Mouse (Mus musculus): ENCODE measurements at regions not wholly inside any gene's neighbourhood (a gene's known extent, or its start where the extent isn't known, plus 50 kb on each side); places are given as distances from the start of the nearest gene placed in this dataset.

DNA sequence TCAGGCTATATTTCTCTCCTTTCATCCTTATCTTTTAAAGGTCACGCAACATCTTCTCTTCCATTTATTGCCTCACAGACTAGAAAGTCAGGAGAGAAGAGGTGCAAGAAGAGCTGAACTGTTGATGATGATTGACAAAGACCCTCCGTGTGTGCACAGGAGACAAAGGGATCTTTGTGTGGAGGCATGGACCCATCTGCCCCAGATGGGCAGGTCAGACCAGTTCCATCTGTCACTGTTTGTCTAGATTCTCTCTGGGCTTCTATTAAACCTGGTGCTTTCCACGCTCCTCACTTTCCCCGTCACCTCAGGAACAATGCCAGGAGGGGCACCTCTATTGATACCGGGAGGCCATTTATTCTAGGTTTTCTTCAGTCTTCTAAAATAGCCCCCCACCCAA, 364.1 kb upstream of the Pik3r1 start:
- DNase-seq (ENCODE audit: low spot score in 2 of 2), result no peak

DNA sequence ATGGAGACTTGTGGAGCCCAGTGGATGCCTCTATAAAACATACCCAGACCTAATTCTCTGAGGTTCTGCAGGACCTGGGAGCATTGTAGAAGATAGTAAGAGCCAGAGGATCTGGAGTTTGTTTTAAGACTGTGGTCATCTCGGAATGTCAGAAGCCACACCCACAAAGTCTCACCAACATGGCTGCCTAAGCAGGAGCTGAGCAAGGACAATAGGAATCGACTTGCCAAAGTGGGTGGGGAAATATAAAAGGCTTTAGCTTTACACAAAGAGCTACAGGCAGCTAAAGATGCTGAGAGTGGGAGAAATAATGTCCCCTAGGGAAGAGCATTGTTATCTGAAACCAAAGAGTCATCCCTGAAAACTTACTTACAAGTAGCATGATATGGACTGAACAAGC, 364.7 kb upstream of the Pik3r1 start:
- DNase-seq (ENCODE audit: low spot score in 2 of 2), result no peak

DNA sequence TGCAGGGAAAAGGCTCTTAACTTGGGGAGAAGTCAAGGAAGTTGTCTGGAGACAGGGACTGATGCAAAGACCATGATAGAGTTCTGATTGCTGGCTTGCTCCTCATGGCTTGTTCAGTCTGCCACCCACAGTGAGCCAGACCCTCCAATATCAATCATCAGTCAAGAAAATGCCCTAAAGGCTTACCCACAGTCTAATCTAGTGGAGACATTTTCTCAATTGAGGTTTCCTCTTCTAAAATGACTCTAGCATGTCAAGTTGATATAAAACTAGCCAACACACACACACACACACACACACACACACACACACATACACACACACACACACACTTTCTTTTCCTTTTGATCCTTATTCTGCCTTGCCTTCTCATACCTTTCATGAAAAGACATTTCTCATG, 367.2 kb upstream of the Pik3r1 start:
- DNase-seq (ENCODE audit: low spot score in 2 of 2), result no peak

DNA sequence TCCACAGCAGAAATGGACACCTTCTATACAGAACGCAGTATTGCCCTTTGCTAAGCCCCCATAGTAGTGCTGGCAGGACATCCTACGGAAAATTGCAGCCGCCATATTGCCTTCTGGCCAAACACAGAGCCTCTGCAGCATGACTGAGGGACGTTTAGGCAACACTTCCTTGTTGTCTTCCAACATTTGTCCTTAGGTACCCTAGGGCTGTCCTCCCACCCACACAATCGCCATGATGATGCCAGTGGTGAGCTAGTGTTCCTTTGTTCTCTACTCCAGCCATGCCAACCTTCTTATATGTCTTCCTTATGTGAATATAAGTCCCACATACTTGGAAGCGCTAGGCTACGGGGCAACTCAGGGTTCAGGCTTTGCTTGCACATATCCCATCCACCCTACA, 375.0 kb upstream of the Pik3r1 start:
- DNase-seq (ENCODE audit: low spot score in 2 of 2), result no peak

DNA sequence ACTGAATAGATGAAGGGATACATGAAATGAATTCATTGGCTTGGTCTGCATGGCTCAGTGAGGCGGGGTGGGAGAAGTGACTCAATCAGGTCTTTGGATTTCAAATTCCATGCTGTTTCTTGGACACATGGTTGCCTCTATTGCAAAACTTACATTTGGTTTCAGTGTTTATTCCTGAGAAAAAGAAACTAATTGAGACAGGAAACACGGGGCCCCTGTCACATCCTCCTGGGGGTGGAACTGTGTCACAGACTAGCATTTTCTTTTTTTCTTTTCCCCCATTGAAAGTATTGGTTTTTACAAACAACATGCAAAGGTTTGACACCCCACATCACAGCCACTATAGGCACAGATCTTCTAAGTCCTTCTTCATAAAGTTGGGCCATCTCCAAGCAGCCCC, 375.8 kb upstream of the Pik3r1 start:
- DNase-seq (ENCODE audit: low spot score in 2 of 2), result no peak

DNA sequence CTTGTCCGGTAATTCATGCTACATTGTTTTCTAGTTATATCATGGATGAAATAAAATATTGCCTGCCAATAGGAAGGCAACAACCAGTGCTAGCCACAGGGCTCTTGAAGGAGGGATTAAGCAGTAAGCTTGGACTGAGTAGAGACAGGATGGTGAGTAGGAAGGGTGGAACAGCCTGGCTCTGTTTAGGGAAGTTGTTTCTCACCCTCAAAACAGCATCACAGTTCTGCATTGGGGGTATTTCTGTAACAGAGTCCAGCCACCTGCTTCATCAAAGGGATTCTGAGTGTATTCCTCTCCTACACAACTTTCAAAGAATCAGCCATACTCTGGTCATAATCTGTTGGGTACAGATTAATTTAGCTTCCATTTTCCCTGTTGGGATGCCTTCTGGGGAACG, 380.0 kb upstream of the Pik3r1 start:
- DNase-seq (ENCODE audit: low spot score in 2 of 2), result peak in 1 of 2 experiments; percentile 7

DNA sequence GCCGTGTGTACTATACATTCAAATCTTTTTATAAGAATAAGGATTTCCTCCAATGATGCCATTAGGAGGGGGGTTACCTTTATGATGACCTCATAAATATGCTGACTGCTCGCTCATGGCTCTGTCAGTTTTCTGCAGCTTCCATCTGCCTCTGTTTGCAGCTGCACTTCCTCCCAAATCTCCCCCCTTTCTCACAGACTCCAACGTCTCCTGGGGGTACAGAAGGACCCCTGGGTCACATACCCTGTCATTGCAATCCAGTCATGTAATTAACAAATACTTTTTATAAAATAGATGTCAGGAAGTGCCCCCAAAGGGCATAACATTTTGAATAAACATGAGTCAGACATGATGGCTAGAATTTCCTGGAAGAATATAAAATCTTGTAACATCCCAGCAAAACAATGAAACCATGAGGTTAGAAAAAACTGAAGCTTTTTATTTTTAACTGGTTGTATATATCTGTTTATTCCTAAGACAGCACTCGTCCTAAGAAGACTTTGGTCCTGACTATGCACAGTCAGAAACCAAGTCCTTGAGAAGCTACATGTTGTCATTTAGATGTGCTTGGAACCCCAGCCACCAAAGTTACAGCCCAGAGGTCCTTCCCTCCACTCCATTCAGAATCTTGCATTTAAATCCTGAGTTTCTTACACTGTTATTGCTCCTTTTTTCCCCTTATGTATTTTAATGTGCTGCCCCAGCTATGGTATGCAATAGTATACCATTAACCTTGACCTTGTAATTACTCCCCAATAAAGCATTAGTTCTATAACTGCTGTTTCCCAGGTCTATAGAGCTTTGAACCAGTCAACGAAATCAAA, 386.0 kb upstream of the Pik3r1 start:
- no peak for DNase-seq (ENCODE audit: low spot score in 2 of 2)

DNA sequence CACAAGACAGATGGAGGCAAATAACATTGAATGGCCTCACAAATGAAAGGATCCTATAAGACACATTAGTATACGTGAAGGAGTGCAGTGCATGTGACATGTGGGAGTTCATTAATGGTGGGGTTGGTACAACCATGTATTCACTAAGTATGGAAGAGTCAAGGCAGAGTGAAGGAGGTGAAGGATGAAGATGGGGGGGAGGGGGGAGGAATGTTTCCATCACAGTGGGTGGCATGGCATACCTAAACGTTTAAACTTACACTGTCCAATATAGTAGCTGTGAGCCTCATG, 386.5 kb upstream of the Pik3r1 start:
- no peak for DNase-seq (ENCODE audit: low spot score in 2 of 2)

DNA sequence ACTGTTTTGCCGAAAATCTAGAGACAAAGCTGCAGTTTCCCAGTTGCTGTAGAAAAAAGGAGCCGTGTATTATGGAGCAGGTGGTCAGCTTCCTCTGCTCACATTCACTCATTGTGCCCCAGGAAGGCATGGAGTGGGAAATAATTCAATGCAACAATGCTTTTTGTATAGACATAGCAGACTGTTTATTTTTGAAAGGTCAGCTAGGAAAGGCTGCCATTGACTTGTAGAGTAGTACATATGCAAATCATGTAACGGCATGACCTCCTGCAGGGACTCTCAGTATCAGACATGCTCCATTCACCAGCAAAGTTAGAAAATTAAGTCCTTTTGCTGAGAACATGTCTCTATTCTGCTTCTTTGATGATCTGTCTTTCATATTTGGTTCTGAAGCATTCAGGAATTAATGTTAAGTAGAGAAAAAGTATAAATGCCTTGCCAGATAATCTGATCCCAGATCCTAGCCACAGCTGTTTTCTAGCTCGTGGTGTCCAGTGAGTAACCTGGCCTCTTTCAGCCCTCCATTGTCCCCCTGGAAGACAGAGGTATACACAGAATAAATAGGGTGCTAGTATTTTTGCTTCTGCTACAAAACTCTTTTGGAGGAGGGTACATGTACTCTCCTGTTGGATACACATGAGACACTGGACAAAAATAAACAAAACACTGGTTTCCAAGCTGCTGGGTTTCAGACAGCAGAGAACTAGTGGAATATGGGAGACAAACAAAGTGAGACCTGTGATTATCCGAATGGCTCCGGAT, 389.5 kb upstream of the Pik3r1 start:
- DNase-seq (ENCODE audit: low spot score in 2 of 2), result no peak

DNA sequence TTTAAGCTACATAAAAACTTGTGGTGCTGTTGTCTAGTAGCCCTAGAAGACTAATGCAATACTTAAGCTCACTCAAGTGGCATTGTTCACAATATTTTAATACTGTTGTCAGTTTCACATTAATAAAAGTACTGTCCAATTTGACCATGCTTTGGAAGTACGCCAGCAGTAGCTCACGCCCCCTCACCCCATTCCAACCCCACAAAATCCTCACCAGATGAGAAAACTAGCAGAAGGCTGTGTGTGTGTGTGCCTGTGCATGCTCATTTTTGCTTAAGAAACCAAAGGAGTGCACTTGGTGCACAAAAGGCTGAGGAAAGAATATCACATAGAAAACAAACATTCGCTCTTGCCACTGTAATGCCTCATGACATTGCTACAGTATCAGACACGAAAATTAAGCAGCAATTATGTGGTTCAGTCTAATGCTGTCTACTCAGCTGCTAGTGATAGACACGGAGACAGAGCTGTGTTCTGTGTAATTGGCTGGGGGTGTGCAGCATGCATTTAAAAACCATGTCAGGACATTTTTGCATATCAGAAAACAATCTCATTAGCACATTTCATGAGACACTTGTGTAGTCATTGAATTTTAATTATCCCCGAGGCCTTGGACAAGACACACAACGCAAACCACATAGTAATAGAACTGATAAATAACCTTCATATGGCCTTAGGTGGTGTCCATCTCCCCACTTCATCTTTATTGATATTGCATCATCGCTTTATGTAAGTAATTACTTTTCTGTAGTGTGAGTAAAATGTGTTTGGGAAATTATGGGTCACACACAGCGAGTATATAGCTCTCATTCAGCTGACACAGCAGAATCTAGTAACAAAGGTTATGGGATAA, 405.6 kb upstream of the Pik3r1 start:
- DNase-seq (ENCODE audit: low spot score in 2 of 2), result no peak

DNA sequence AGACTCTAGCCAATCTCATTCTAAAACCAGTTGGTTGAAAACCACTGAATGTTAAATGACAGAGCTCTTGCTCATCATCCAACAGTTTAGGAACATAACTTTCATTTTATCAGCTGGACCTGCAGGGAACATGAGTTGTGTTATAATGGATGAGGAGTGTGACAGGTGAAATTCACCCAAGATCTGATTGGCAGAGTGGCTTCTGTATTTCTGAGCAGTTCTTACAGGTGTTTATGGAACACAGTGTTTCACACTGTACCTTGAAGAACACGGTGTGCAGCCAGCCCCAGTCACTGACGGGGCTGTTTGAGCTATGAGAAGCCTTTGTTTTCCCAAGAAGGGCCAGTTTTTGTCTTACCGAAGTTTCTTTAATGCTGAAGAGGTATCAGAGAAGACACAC, 406.4 kb upstream of the Pik3r1 start:
- no peak for DNase-seq (ENCODE audit: low spot score in 2 of 2)

DNA sequence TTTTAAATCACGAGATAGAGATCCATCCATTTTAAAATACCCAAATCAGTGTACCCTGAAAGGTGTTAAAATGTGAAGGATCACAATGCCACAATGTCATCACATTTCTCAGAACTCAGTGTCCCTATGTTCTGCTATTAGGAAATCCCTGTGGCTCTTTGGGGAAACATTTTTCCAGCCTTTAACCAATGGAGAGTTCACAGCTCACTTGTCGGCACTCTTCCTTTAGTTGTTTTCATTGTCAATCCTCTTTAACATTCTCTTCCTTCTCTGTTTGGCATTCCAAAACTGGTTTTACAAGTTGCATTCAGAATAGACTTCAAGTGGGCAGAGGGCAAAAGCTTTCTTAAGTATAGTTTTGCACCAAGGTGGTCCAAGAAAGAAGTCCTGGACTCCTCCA, 406.9 kb upstream of the Pik3r1 start:
- DNase-seq (ENCODE audit: low spot score in 2 of 2), result no peak

DNA sequence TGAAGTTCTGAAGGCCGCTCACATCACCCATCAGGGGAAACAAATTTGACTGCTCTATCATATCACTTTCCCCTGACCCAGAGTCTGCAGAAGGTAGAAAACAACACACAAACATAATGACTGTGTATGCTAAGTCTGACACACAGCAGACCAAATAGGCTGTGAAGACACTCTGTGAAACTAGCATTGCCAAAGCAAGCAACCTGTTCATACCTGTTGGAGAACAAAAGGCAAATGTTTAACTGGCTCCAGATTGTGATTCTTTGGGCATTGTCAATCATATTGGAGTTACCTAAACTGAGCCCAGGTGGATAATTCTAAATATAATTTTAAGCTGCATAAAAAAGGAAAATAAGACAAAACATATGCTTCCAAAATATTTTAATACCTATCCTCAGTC, 407.4 kb upstream of the Pik3r1 start:
- DNase-seq (ENCODE audit: low spot score in 2 of 2), result no peak

DNA sequence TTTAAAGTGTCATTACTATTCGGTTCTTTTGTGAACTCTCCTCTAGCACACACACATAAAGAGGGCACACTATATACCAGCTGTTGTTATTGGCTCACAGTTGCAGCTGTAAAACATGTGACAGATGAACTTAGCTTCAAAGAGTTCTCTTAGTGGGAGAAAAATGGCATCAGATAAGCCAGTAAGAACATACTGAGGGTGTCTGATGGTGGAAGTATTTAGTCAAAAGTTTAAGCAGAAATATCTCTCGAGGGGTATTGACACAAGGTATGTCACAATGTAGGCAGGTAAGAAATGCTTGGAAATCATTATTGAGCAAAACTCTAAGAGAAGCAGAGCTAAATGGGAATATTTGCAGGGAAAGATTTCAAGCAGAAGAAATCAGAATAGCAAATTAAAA, 408.4 kb upstream of the Pik3r1 start:
- DNase-seq (ENCODE audit: low spot score in 2 of 2), result no peak

DNA sequence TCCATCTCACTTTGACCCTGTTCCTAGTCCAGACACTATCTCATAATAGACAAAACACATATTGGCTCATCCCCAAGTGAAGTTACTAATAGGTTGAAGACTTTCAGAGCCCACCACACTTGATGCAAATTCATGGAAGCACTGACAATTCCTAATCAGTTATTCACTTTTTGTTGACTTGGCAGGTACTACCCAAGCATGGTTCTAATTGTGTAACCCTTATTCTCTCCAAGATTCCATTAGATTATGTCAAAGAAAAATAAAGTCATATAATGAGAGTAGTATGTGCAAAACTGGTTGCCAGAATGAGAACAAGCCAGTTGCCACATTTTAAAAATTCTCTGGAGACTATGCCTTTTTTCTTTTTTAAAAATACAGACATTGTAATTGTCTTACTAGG, 426.7 kb upstream of the Pik3r1 start:
- DNase-seq (ENCODE audit: low spot score in 2 of 2), result no peak

DNA sequence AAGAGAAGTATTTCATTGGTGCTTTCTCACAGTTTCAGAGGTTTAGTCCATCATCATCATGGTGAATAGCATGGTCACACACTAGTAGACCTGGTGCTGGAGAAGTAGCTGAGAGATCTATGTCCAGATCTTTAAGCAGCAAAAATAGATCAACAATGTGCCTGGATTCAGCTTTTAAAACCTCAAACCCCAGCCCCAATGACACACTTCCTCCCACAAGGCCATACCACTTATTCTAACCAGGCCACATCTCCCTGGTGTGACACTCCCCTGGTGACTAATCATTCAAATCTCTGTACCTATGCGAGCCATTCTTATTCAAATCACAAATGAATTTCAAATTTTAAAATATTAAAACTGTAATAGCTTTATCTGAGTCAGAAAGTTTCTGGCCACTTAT, 434.3 kb upstream of the Pik3r1 start:
- DNase-seq (ENCODE audit: low spot score in 2 of 2), result no peak

DNA sequence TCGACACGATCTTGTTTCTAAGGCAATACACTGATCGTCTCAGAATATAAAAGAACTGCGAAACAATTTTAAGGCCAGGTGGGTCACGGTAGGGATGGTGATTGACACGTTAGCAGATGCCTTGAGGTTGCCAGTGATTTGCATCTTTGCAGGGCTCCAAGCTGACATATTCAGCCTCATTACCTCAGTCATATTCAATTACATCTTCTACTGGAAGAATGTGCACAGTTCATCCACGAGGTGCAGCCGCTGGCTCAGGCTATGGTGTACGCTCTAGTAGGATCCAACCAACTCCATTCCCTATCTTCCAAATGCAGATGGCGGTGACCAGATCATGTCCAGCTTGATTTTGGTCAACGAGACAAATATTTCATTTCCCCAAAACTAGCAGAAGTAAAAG, 450.5 kb upstream of the Pik3r1 start:
- DNase-seq (ENCODE audit: low spot score in 2 of 2), result no peak

DNA sequence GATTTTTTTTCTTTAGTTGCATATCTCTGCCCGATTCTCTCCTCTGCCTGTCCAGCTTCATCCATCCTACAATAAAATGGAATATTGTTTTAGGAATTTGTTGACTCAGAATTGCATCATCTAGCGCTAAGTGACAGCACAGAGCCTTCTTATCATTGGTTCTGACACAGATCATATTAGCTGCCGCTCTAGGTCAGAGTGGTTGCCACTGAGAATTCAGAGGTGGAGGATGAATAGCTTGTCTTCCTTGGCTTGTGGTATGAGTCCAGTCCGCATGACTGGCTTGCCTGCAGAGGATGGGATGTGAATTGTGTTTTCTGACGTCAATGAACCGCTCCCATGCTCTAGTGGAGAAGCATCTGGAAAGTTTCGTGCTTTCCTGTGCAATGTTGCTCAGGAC, 462.3 kb upstream of the Cd180 start:
- no peak for DNase-seq (ENCODE audit: low spot score in 2 of 2)

DNA sequence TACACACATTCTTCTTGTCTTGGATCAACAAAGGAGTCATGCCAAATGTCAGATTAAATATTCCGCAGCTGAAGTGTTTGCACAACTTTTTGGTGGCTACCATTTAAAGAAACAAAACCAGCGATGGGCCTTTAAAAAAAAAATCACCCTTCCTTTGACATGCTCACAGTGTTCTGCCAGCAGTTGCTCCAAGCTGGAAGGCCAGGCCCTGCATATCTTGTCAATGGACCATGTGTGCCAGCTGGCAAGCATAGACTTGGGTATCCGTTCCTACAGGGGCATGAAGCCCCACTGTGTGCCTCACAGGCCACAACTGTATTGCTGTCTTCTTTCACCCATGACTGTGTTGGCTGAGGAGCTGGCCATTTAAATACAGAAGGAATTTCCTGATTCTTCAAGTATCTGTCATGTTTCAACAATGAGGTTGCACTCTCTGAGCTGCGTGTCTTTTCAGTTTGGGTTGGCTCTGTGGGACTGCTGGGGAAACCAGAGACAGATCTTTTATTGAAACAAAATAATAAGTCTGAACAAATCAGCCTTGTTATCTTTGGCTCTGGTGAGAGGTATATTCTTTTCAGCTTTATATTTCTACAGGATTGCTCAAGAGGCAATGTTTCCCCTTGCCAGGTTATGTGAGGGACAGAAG, 460.9 kb upstream of the Cd180 start:
- no peak for DNase-seq (ENCODE audit: low spot score in 2 of 2)

DNA sequence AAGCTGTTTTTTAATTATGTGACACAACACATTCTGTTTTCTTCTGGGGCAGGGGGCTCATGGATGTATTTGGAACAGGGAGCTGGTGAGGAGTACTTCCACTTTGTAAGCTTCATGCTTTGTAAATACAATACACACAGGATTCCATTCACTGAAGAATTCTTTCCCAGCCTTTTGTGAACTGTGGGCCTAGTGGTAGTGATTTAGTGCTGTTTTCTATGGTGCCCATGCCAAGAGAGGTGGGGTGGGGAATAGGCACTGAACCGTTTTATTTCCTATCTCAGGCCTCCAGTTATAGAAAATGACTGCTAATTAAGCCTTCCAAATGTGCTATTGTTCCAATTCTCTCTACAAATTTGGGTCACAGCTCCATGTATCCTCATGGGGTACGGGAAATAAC, 442.5 kb upstream of the Cd180 start:
- DNase-seq (ENCODE audit: low spot score in 2 of 2), result no peak

DNA sequence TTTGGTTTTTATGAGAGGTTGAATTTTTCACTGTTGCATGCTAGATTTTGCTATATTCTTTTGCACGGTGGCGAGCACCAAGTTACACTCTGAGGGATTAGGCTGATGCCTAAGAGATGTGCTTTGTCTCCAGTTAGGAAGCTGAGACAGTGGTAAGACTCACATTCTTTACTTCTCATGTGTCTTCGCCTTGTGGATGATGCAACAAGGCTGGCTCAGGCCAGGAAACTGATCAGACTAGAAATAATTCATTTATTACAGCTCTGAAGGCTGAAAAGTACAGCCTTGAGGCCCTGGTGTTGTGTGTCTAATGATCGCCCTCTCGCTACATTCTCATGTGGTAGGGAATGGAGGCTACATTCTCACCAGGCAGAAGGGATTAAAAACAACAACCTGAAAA, 441.6 kb upstream of the Cd180 start:
- DNase-seq (ENCODE audit: low spot score in 2 of 2), result no peak
